Mouse (Mus musculus): ENCODE data around the gene Lrrc4.

The Lrrc4 gene

DNA sequence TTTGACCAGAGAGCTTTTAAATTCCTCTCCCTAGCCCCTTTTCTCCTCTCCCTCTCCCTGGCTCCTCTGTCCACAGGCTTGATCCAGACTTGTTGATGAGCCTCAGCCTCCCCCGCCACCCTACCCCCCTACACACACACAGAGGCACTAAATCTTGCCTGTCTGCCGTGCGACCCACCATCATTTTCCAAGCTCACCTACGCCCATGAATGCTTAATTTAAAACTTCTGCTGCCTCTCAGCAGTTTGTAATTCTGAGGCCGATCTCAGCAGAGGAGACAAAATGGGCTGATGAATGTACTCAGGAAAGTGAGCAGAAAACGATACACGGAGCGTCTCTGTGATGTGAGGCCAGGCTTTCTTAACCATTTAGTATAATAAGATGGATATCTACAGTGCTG lies 23.1 kb upstream of the Lrrc4 start:
- no peak for DNase-seq (ENCODE audit: low read depth, low spot score)

DNA sequence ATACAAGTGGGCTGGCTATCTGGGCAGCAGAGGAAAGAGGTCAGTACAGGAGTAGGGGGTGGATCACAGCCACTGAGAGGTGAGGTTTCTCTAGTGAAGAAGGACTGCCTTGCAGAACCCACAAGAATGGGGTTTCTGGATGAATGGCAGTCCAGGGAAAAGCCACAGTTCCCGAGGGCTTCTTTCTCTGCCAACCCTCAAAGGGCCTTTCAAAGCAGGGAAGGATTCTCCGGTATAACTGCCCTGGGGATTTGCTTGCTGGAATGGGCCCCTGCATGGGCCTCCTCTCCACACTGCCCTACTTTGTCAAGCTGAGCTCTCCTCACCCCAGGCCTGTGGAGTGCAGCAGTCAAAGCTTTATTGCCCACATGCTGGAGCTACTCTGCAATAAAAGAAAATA lies 22.1 kb upstream of the Lrrc4 start:
- no peak for DNase-seq (ENCODE audit: low read depth, low spot score)

DNA sequence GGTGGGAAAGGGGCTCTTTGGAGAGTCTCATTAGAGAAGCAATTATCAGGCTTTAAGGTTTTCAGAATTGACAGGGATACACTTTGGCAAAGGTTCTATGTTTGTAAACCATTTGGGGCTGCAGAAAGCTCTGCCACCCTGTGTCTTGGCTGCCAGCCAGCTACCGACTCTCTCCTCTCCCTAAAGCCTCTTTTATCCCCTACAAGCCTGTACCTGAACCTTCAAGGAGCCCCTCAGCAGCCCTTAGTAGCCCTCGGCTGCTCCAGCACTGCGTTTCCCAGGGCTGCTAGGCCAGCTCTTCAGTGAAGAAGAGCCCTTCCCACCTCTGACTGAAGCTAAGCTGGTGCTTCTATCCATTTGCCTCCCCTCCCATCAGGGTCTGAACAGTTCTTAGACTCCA lies 21.6 kb upstream of the Lrrc4 start:
- DNase-seq (ENCODE audit: low read depth, low spot score) = no peak

DNA sequence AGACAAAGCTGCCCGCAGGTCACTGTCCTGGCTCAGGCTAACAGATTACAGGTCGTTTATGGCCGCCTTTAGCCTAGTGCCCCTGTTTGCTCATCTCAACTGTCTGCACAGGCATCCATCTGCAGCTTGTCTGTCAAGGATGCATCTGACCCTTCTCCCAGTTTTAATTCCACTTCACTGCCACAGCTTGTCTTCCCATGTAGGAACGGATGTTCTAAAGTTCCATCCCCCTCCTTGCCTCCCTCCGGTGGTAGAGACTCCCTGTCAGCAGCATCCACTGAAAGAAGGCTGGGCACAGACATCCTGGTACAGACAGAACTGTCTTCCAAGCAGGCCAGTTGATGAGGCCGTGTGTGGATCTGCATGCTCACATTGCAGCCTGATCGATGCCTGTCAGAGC lies 20.8 kb upstream of the Lrrc4 start:
- no peak for DNase-seq (ENCODE audit: low read depth, low spot score)

DNA sequence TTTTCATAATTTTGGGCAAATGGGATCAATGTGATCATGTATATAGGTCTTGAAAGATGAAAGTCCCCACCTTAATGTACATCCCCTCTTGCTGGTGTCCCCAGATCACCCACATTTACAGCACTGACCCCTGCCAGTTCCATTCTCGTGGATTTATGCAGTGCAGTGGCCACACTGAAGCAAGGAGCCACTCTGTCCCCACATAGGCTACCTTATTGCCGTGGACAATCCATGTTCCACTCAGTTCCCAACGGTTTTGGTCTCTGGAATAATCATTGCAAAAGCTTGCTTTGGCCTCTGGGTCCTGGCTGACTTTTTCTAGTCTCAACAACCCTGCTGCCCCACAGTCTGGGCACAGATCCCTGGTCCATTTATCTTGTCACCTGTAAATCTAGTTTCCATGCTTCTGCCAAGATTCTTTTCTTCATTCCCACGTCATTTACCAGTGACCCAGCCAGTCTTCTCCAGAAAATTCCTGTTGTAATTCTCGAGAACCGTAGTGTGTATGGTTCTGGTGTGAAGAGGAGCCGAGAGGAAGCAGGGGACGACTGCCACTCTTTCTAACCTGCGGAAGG lies 18.9 kb upstream of the Lrrc4 start:
- DNase-seq (ENCODE audit: low read depth, low spot score) = no peak

DNA sequence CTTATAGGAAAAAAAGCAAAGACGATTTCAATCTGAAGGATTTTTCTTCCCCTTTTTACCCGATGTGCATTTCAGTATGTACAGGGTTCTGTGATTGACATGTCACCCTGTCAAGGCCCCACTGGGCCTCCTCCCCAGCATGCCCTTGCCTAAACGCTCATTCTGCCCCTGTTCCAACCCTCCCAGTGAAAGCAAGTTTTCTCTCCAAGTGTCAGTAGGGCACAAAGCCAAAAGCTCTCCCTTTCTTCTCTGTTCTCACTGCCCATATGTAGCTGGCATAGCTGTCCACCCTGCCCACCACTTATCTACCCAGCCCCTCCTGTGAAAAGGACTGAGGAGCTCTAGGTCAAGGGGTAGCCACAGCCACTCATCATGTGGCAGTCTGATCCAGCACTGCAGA lies 17.8 kb upstream of the Lrrc4 start:
- DNase-seq (ENCODE audit: low read depth, low spot score) = no peak

DNA sequence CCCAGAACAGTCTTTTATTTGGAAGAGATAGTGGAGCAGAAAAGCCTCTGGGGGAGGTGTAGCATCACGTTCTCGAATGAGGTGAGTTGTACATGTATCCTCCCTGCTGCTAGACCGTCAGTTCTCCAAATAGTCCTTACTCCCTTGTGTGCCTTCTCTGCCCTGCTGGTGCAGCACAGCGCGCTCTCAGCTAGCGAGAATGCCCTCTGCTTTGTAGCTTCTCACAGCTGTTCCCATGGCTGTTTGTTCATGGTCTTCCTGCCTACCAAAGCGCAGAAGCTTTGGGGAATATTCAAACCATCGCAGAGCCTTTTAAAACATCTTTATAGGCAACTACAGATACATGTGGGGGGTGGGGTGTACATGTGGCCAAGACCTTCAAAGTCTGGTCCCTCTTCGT lies 17.3 kb upstream of the Lrrc4 start:
- no peak for DNase-seq (ENCODE audit: low read depth, low spot score)

DNA sequence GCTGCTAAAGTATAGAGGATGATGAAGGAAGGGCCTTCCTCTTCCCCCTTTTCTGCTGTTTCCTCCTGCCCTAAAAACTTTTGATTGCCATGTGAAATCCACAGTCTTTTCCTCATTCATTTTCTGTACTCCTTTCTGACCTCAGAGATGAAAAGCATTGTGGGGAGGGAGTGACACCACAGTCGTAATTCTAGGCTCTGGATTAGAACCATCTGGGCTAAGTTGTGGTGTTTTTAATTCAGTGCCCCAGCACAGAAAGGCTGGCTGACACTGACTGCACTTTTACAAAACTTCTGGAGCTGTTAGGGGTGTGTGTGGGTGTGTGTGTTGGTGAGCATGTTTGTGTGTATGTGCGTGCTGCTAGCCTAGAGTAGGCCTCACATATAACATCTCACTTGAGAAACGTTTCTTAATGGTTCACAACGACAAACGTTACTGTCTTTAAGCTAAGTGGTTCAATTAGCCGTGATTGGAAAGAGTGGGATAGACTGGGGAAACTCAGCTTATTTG lies 16.8 kb upstream of the Lrrc4 start:
- DNase-seq (ENCODE audit: low read depth, low spot score) = no peak

DNA sequence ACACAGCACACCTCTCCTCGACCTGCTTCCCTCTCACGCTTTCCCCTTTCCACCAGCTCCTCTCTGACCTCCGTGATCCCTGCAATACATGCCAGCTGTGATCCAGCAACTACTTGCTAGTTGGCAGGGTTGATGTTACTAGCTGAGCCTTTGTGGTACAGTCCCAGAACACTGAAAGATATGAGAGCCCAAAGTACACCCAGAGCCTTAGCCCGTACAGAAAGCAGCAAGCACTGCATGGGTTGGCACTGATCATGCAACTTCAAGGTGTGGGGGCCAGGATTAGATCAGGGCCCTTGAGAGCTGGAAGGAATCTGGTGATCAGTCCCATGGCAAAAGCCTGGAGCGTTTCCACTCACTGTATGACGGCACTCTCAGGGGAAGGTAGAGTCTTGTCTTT lies 16.1 kb upstream of the Lrrc4 start:
- no peak for DNase-seq (ENCODE audit: low read depth, low spot score)

DNA sequence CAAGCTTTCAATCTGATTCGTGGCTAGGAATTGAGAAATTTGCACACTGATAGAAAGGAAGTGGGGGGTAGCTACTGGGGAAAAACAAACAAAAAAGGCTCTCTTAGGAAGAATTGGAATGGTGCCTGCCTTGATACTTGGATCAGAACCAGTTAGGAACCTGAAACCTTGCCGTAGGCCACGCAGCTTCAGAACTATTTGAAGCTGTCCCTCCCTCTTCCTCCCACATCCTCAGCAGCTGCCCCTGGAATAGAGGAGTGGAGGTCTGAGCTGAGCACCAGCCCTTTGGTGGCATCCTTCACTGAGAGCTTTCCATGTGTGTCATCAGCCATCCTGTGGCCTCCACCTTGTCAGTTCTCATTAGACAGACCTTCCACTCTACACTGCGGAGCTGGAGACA lies 14.1 kb upstream of the Lrrc4 start:
- DNase-seq (ENCODE audit: low read depth, low spot score) = no peak

DNA sequence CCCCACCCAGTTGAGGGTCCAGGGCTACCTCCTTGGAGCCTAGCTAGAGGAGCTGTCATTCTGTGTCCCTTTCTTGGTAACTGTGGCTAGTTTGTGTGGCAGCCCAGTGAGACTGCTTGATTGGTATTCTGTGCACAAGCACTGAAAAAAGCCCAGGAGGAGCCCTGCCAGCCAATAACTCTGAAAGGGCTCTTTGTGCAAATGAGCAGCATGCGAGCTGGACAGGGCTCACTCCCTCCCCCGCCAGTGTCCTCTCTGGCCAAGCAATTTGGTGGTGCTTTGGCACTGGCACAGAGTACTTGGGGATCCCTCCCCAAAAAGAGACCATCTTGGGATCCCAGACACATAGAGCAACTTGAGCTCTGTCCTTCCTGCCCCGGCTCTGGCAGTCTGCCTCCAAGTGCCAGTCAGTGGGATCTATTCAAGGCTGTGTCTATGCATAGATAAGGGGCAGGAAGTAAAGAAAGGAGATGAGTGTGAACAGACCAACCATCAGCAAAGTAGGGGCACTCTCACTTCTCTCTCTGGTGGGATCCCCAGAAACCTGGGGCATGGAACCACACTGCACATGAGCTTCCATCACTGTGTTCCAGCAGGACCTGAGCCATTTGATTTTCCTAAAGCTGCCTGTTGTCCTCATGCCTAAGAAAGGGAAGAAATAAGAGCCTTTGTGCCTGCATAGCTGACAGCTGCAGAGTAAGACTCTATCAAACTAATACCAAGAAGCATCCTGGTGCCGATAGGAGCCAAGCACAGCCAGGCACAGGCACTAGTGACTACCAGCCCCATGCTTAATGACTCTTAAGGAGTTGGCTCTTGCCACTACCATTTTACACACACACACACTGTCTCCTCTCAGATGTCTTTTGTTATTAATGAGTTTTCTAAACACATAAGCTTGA lies 11.1 kb upstream of the Lrrc4 start:
- no peak for DNase-seq (ENCODE audit: low read depth, low spot score)

DNA sequence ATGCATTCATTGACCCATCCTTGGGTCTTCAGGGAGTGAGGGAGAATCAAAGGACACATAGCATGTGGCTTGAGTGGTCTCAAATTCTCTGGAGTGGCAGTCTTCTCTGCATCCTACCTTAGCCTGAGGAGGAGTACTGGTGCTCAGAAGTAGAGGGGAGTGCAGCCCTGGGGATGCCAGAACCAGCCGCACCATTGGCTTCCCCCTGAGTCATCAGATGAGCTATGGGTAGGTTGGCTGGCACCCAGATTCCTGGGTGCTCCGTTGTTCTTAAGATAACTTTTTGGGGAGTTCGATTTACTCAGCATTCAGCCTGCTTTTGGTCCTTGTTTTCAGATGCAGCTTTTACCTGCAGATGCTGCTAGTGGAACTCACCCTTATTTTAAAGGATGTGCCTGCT lies 10.0 kb upstream of the Lrrc4 start:
- no peak for DNase-seq (ENCODE audit: low read depth, low spot score)

DNA sequence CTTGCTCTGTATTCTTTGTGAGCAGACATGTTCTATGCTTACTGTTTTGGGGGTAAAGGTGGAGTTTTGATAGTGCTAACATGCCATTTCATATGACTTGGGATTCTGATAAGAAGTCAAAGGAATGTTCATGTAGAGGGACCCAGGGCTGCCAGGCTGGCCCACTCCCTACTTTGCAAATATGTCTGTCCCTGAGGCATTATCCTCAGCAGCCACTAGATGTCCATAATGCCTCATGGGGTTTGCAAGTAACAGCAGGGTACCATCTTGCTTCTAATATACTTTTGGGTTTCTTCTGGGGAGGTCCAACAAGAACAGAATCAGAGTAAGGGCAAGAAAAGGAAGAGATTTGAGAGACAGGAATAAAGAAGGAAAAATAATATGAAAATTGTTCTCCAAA lies 5.1 kb upstream of the Lrrc4 start:
- DNase-seq (ENCODE audit: low read depth, low spot score) = peak; percentile 19

DNA sequence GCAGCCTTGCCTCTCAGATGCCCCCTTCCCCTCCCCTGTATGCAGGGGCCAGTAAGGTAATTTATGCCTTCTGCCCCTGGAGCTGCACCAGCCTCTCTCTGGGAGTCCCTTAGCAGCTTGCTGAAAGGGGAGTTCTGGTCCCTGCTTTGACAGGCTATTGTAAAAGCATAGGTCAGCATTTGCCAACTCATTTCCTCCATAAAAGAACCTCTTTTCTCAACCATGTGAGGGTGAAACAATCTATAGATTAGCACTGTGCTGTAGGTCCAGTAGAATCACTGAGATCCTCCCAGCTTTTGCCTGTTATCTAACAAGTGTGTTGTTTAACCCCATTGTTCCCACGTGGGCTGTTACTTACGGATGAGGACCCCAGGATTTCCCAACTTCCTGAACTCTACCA lies 2.5 kb upstream of the Lrrc4 start:
- DNase-seq (ENCODE audit: low read depth, low spot score) = no peak

DNA sequence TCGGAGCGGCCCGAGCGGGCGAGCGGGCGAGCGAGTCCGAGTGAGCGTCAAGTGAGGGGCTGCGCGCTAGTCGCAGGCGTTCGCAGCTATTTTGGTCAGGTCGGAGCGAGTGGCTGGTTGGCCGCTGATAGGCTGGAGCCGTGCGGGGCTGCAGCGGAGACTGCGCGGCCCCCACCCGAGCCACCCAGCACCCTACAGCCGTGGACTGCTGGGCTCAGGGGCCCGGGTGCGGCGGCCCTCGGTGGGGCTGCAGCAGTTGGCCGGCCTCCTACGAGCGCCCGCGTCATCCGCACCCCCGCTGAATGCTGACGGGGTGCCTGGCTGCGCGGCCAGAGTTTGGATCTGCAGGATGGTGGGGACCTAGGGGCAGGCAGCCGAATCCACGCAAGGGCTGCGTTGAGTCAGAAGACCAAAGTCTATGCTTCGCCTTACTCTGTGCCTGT lies 1.9 kb upstream of the Lrrc4 start:
- DNase-seq (ENCODE audit: low read depth, low spot score) = peak; percentile 48

DNA sequence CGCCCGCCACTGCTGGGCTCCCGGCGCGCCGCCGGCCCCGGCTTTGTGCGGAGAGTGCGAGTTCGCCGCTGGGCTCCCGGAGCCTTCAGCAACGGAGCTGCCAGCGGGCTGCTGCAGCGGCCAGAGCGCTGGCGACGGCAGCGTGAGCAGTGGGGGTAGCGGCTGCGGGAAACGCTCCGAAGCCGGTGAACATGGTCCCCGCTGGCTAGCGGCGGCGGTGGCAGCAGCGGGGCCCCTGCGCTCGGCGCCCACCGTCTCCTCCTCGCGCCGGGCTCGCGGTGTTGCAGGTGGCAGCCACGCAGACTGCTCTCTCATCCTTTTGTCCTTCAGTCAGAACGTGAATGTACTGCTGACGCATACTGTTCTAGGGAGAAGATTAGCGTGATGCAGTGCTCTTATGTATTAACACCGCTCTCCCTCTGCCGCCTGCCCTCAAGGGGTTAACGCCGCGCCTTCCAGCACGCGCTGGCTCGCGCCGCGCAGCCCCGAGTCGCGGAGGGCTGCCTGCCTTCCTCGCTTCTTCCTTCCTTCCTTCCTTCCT lies 1.3 kb upstream of the Lrrc4 start:
- peak; percentile 60 for DNase-seq (ENCODE audit: low read depth, low spot score)

DNA sequence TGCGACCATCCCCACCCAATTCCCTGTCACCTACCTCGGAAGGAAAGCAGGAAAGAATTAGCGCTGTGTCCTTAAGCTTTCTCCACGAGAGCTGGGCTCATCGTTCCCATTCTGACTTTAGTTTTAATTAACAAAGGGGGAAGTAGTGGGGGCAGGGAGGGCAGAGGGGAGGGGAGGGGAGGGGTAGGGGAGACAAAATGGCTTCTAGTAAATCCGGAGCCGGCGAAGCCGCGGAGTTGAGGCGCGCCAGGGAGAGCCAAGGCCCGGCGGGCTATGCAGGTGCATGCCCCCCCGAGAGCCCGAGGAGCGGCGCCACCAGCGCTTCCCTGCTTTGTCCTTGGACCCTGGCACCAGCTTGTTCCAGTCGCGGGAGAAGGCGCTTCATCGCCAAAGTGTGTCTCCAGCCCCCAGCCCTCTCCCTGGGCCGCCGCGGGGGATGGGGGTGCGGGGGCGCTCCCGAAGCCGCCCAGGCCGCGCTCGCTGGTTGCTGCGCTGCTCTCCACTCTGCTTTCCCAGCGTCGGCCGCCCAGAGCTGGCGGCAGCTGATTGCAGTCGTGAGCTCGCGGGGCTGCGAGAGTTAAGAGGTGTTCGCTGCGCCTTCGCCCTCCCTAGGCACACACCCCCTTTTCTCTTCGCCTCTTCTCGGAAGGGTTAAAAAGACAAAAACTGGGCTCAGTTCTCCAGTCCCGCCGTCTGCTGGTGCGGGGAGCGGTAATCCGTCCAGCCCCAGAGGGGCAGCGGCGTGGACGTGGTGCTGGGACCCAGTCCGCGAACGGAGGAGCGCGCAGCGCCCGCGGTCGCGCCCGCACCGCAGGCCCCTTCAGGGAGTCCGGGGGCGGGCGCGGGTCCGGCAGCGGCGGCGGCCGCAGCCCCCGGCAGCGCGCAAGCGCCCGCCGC lies 555 bp upstream of the Lrrc4 start:
- peak; percentile 70 for DNase-seq (ENCODE audit: low read depth, low spot score)

DNA sequence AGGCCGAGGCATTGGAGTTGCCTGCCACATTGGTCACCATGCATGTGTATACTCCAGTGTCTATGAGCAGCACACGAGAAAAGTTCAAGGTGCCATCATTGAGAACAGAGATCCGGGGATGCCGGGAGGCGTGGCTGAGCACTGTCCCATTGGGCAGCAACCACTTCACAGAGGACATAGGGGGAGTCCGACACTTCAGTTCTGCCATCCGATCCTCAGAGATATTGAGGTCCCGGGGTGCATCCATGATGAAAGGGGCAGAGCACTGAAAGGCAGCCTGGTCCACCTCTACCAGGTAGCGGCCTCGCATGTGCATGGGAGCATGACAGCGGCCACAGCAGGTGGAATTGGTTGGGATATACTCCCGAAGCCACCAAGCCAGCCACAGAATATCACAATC lies 1.2 kb downstream of the Lrrc4 start:
- no peak for DNase-seq (ENCODE audit: low read depth, low spot score)

DNA sequence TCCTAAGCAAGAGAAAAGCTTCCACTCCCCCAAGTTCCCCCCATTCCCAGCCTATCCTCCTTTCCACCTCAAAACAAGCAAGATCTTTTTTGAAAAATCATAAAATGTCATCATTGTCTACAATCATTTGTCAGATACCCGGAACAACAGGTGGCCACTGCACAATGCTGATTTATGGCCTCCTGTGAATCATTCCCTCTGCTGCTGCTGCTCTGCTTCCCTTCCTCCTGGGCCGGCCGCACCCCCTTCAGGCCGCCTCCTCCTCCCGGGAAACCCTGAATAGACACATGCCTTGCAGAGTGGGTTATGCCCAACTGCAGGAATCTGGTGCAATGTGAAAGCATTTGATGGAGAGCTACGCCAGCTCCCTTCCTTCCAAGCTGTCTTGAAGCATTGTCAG lies 3.0 kb downstream of the Lrrc4 start:
- DNase-seq (ENCODE audit: low read depth, low spot score) = no peak

DNA sequence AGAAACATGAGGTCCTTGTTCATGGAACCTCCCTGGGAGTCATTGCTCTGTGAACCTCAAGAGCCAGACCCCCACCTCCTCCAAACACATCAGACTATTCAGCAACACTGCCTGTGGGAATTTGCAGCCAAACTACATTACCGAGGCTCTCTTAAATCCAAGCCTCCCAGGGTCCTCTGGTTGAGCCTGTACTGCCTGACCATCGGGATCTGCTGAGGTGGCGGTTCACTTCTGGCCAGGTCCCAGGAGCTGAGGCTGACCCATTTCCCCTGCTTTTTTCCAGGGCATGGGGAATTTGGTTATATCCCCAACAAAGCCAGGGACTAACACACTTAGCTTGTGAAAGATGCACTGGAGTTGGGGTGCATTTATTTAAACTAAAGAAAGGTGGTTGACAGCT lies 4.0 kb downstream of the Lrrc4 start:
- DNase-seq (ENCODE audit: low read depth, low spot score) = no peak

DNA sequence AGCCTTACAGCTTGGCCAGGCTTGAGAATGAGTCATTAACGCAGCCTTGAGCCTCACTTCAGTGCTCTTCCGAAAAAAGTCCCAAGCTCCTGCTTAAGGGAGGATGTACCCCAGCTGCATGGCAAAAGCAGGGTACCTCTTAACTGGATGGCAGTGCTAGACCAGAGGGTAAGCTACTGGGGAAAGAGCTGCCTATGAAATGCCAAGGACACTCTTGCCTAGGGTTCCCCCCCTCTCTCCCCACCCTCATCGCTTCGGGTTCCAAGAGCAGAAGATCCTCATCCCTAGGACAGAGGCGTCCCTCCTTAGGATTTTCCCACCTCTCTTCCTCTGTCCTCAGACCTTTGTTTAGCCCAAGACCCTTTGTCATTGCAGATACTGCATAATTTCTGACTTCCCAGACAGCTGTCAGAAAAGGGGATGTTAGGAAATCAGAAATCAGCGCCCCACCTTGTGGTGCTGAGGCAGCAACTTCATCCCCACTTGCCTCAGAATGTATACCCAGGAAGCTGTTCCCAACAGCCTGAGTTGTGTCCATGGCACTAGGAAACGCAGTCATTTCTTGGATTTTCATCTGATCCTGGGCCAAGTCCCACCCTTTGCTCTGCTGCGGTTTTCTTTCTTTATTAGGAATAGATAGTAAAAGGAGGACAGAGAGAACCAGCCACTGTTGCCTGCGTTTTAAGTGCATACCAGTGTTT lies 4.7 kb downstream of the Lrrc4 start:
- no peak for DNase-seq (ENCODE audit: low read depth, low spot score)
